Mouse (Mus musculus) kidney, adult 11 months (tissue): Measurements from ENCODE around the gene Aurkb.
A peak's percentile ranks its signal among the peaks of the same experiment; 100 is the strongest.

Source experiments
- DNase-seq: peaks from one replicate; pipeline ENCODE4 v3.0.0; 2022

The Aurkb gene

DNA sequence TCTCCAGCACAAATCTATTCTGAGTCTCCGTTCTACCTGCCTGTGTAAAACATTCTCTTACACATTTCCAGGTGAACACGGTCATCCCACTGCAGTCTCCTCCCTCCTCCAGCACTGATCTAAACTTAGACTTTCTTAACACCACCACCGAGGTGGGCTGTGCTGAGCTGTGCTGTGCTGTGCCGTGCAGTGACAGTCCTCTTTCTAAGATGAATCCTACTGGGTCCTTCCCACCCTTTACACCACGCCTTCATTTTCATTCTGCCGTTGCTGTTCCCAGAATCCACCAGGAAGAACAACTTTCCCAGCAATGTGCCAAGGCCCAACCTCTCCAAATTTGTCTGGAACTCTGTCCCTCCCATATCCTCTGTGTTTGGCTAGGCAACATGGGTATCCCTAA, 40.9 kb downstream of the Aurkb start:
- no peak for DNase-seq

- no peak for DNase-seq
Measured at GRCm38 (mm10) chr11:69087082-69087481, 41.6 kb downstream of the Aurkb start.

- DNase-seq: peak; percentile 10
Measured at GRCm38 (mm10) chr11:69087597-69087996, 42.1 kb downstream of the Aurkb start.

GRCm38 (mm10) chr11:69088103-69088855, 42.8 kb downstream of the Aurkb start, which contains the start of gene Vamp2:
Vamp2 (plus strand) TSS chr11:69088490.
- DNase-seq: peak; percentile 86

GRCm38 (mm10) chr11:69088856-69089615, 43.6 kb downstream of the Aurkb start:
- no peak for DNase-seq

DNA sequence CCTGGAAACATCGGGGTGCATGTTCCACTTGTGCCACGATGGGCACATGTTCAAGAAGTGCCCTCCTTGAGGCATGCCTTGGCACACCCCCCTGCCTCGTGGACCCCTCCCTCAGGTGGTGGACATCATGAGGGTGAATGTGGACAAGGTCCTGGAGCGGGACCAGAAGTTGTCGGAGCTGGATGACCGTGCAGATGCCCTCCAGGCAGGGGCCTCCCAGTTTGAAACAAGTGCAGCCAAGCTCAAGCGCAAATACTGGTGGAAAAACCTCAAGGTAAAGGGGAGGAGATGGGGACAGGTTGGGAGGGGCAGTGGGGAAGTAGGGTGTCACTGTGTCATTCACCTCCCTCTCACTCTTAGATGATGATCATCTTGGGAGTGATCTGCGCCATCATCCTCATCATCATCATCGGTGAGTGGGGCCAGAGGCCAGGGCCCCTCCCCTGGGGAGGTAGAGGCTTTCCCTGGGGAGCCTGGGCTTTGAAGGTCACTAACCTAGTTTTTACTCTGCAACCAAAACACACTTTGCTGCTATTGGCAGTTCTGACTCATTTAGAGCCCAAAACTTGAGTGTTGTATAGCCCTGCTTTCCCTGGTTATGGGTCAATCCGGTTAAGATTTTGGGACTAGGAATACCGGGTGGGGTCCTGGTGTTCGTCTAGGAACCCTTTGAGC, 44.3 kb downstream of the Aurkb start:
- DNase-seq: peak; percentile 53

DNA sequence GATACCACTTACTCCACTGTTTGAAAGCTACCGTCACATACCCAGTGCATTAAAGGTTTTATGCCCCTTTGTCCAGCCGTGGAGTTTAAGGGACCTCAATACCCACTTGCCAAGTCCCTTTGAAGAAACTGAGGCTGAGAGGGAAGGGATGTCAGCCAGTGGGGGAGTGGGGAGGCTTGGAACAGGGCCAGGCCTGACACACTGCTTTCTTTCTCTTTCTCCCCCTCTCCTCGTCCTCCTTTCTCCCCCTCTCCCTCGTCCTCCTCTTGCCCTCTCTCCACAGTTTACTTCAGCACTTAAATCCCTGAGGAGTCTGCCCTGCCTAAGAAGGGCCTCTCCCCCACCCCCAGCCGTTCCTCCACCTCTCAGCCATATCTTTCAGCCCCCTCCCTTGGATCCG, 44.9 kb downstream of the Aurkb start:
- DNase-seq: no peak

DNA sequence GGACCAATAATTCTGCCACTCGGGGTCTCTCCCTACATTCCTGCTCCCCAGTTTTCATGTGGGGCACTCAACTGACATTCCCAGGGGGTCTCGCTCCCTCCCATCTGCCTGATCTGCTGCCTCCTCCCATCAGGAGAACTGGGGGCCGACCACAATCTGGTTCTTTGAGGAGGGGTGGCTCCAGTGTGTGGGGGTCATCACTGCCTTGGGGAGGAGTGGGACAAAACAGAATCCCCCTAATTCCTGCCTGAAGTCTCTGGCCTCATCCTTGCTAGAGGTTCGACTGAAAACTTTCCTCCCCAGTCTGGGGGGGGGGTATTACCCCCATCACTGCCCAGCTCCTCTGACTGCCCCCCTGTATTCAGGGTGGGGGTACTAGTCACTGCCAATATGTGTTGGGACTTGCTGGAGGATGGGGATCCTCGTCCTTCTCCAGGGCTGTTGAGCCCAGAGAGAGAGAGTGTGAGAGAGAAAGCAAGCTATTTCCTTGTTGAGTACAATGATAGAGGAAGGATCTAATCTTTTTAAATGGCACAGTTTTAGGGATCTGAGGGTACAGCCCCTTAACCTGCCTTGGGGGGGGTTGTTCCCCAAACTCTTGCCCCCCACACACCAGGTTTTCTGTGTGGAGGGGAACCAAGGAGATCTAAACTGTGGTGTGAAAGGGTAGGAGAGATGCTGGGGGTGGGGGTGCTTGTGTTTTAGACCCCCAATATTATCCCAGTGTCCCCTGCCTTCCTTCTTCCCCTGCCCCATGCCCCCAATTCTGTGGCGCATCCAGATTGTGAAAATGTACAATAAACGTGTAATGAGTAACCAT, 46.3 kb downstream of the Aurkb start:
- DNase-seq: peak; percentile 24

- peak; percentile 91 for DNase-seq
Measured at GRCm38 (mm10) chr11:69092386-69092751, 46.9 kb downstream of the Aurkb start.

DNA sequence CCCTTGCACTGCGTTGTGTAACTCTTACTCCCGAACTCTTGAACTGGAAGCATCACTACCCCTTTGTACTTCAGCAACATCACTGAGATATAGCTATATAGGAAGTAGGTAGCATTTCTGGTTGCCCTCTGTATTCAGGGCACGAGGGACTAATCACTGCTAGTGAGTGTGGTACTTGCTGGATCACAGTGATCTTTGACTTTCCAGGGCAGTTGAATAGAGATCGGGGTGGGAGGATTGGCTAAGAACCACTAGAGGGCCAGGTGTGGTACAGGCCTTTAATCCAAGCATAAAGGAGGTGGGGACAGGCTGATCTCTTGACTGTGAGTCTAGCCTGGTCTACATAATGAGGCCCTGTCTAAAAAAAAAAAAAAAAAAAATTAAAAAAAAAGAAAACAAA, 47.4 kb downstream of the Aurkb start:
- DNase-seq: peak; percentile 34

- DNase-seq: peak; percentile 30
Measured at GRCm38 (mm10) chr11:69093856-69094255, 48.4 kb downstream of the Aurkb start.

DNA sequence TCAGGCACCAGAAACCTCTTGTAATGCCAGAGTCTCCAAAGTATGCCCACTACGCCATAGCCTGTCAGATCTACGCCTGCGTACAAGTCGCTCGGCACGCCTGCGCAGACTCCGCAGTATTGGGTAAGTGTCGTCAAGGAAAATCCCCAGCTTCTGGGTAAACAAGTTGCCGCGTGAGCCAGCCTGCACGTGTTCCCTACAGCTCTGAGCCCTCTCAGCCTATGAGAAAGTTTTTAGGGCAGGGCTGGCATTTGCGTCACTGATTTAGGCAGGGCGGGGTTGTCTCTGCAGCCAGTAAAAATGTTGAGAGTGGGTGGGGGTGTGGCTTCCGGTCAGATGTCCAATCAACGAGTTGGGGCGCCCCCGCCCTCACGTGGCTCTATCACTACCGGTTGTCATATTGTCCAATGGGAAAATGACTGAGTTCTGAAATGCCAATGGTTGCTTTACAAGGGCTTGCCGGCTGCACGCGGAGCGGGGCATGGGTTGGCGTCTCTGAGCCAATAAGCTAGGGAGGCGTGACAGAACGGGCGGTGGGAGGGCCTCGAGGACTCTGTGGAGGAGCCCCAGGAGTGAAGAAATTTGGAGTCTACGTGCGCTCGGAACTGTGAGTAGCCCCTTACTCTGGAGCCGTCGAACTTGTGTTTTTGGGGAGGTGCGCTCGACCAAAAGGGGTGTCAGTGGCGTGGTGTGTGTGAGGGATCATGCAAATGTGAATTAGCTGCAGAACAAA, 49.4 kb downstream of the Aurkb start, which contains the start of gene Per1:
Per1 (plus strand) TSS at position 521 of the 733 bp plus-strand sequence.
- DNase-seq: peak; percentile 100

GRCm38 (mm10) chr11:69095511-69096231, 50.2 kb downstream of the Aurkb start:
- peak; percentile 46 for DNase-seq

DNA sequence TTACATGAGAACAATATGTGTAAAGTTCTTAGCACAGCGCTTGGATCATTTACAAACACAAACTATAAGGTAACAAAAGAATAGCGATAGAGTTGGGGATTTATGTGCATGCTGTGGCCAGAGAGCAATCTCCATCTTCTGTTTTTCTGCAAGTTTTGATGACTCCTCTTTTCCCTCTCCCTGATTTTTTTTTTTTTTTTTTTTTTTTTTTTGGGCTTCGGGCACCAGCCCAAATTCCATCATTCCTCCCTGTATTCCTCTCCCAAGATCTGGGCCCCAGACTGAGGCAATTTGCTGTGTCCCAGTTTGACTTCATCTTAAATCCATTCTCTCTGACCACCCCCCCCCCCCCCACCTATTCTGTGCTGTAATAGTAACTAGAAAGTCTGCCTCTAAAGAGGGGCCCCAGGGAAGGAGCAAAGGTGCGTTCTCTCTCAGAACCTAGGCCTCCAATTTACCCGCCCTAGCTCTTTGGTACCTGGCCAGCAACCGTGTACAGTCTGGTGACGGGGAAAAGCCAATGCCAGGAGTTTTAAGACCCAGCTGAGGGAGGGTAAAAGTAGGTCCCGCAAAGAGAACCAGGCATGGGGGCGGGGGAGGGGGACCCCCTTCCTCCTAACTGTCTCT, 51.0 kb downstream of the Aurkb start:
- DNase-seq: no peak

GRCm38 (mm10) chr11:69096987-69097900, 51.8 kb downstream of the Aurkb start:
- DNase-seq: peak; percentile 99

GRCm38 (mm10) chr11:69098039-69098761, 52.8 kb downstream of the Aurkb start:
- DNase-seq: no peak

DNA sequence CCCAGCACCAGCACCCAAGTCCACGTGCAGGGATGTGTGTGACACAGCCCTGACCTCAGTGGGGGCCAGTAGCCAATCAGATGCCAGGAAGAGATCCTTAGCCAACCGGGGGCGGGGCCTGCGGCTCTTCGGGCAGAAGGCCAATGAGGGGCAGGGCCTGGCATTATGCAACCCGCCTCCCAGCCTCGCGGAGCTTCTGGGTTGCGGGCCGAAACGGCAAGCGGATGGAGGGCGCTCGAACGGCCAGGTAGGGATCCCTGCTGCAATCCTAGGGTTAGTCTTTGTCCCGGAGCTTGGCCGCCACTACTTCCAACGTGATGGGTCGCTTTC, 53.3 kb downstream of the Aurkb start:
- peak; percentile 98 for DNase-seq

DNA sequence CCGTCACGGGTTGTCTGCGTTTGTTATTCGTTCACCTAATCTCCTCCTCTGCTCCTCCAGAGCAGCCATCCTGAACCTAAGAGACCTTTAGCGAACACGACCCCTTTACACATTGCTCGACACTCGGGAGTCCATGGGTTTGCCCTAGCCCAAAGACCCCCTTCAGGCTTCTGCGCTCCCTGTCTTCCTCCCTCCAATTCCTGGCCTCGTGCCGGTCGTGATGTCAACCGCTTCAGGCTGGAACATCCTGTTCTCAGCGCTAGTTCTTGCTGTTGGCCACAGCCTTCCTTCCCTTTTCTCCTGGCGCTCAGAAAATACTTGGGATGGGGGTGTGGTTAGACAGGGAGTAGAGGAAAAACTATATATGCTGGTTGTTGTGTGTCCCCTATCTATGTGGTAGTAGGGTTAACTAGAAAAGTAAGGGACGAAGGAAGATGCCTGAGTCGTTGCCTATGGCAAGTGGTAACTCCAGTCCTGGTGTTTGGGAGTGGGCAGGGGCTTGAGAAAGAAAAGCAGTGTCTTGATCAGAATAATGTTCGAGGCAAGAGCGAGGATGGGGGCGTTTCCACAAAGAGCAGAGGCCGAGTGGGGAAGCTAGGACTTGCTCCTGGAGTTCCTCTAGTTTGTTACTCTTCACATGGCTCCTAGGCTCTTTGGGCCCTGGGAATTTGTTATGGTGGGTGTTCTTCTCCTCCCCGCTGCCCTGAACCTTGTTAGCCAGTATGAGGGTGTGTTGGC, 53.9 kb downstream of the Aurkb start:
- DNase-seq: peak; percentile 72
